Mouse (Mus musculus) natural killer cell, adult 2 months (primary cell): ENCODE data around the gene Cept1.

Experiments used
- DNase-seq, 2 experiments: peaks; one replicate each; pipeline ENCODE4 v3.0.0; 2022; ENCODE audit warnings: low spot score in 2 of 2

Gene Cept1

GRCm38 (mm10) chr3:106495346-106496044 is 52.1 kb downstream of the Cept1 start:
- no peak for DNase-seq

DNA sequence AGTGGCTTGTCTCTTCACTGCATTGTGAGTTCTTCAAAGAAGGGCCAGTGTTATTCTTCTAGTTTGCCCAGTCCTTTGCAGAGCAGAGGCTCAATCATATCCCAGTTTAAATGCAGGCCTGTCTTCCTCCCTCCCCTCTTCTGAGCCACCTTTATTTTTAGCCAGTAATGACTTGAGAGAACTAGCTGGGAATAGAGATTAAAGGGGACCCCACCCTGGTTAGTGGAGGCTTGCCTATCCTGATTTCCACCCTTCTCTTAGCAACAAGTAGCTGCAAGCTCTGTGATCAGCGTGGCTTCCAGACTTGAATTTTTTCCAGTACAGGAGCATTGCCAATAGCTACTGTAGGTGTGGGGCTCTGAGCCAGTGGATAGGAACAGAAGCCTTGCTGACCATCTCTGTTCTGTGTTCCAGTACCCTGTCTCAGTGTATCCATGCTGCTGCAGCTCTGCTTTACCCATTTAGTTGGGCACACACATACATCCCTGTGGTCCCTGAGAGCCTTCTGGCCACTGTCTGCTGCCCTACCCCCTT is 53.1 kb downstream of the Cept1 start:
- no peak for DNase-seq

DNA sequence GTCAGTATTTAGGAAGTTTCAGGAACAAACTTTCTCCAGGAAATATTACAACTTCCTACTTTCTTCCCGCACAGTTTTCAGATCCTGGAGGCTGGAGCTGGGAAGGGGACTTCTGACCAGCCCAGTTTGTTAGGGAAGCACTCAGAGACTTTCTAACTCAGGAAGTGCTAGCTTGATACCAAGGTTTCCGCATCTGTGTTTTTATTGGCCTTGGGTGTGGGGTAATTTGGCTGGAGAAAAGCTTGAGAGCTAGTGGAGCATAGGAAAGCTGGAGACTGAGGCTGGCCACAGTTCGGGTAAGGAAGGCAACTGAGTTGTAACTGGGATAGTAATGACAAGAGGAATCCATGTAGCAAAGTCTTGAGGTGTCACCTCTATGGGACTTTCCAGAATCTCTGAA is 53.7 kb downstream of the Cept1 start:
- DNase-seq, result no peak

GRCm38 (mm10) chr3:106493202-106493601 is 54.4 kb downstream of the Cept1 start:
- DNase-seq, result no peak

DNA sequence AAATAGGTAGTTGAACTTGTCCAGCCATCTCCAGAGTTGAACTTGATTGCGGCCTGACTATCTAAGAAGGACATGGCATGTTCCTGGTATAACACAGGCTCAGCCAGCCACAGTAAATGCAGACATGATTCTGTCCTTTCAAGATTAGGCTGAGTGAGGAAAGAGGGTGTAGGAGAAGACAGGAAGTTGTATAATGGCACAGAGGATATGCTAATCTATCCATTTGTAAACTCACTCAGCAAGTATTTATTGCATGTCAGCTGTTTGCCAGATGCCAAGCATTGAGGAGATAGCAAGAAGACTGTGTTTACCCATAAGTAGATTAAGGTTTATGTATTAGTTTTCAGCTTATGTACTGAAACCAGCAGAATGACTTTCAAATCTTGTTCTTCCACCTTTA is 54.9 kb downstream of the Cept1 start:
- DNase-seq, result no peak

DNA sequence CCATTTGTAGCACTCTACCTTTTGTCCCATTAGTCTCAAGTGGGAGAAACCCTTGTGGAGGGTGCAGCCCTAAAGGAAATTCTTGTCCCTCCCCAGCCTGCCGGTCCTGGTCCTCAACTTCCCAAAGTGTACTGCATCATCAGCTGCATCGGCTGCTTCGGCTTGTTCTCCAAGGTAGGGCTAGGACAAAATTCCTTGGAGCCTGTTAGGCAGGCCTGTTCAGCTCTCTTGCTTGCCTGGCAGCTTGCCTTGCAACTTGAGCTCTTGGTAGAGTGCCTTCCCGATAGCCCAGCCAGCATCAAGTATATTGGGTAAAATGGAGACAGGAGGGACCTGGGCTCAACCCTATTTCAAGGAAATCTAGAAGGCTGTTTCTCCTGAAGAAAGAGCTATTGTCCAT is 57.4 kb downstream of the Cept1 start:
- DNase-seq, result no peak

DNA sequence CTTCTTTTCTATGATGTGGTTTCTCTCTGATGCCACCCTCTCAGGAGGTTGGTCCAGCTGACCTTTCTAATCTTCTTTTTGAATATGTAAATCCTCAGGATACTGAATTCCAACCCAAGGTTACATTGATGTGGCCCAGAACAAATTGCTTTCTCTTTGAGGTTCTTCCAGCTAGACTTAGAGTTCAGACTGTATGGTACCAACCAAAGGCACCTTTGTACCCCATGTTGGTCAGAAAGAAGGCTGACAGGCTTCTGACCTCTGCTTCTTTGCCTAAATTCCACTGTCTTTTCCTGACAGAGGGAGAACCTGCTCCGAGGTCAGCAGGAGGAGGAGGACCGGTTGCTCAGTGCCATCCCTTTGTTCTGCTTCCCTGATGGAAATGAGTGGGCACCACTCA is 60.1 kb downstream of the Cept1 start:
- DNase-seq, result no peak

- DNase-seq, result peak; percentile 37 to 44
Observed at GRCm38 (mm10) chr3:106485810-106486209, 61.8 kb downstream of the Cept1 start.

DNA sequence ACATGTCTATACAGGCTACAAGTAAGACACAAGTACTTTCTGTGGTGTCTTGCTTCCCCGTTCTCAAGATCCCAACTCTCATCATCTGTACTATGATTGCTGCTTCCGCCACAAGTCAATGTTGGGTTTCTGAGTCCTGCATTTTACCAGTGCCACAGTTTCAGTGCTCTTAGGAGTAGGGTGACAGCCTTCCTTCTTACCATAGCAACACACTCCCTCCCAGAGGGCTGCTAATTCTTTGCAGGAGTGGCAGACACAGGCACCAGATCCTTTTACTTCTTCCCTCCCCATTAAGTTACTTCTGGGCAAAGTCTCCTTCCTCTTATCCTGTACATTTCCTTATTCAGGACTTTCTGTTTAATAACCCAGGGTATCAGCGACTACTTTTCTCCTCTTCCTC is 62.7 kb downstream of the Cept1 start:
- DNase-seq, result no peak

GRCm38 (mm10) chr3:106483796-106484405 is 63.7 kb downstream of the Cept1 start:
- DNase-seq, result peak; percentile 66 to 67

DNA sequence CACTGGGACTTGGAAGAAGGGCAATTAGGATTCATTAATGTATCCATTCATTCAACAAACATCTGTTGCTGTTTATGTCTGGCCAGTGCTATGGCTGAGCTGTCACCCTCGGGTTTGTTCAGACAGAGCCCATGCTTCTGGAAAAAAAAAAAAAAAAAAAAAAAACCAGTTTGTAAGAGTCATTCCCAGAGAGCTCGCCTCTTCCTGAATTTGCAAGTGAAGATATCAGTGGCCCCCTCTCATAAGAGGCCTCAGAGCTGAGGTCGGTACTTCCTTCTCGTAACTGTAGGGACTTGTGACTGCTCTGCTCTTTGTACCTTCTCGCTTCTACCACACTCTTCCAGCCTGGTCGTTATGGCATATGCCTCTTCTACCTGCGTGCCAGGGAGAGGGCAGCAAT is 64.3 kb downstream of the Cept1 start:
- DNase-seq, result no peak

DNA sequence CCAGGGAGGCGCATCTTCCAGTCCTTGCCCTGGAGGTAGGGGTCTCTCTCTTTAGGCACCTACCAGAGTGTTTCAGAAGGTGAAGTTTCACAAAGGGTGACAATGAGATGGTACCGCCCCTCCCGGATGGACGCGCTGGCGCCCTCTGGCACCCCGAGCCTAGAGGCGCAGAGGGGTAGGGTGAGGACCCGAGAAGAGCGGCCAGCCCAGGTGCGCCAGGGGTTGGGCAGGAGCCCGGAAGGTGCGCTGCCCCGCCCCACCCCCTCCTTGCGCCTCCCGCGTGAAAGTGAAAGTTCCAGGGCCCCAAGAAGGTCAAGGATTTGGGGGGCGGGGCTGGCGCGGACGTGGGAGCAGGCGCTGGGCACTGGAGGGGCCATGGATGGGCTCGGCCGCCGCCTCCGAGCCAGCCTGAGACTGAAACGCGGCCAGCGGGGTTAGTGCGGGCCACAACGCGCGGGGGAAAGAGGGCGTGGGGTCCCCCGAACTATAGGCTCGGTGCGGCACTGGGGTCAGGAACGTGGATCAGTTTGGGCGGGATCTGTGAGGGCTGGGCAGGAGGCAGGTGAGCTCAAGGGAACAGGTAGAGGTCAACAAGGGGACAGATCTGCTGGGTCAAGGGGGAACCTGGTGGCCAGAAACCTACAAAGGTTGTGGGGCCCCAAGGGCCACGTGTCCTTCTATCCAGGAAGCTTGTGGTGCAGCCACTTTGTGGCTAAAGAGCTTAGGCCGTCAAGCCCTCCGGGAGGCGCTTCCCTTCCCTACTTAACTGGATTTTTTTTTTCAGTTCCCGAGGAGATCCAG is 65.1 kb downstream of the Cept1 start, which contains the start of gene Dennd2d:
TSS of gene Dennd2d (plus strand) at position 125 of the 801 bp plus-strand sequence.
- peak; percentile 49 to 69 for DNase-seq

- DNase-seq, result no peak
Observed at GRCm38 (mm10) chr3:106476863-106477262, 70.7 kb downstream of the Cept1 start.

GRCm38 (mm10) chr3:106474210-106474609 is 73.4 kb downstream of the Cept1 start:
- no peak for DNase-seq

DNA sequence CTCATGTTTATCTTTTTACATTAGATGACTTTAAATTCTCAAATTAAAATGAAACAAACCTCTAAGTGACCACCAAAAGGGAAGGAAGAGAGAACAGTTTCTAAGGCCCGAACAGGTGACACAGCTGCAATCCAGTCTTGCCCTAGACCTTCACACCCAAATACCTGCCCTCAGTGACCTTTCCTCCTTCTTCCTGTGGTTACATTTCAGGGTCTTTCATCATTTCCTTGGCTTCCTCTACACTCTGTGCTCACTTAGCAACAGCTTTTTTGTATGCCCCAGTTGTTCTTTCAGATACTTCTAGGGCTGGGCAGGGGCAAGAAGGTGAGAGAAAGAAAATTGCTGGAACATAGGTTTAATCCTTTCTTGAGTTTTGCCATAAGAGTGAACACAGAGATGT is 82.9 kb downstream of the Cept1 start:
- DNase-seq, result peak in 1 of 2 experiments; percentile 28

DNA sequence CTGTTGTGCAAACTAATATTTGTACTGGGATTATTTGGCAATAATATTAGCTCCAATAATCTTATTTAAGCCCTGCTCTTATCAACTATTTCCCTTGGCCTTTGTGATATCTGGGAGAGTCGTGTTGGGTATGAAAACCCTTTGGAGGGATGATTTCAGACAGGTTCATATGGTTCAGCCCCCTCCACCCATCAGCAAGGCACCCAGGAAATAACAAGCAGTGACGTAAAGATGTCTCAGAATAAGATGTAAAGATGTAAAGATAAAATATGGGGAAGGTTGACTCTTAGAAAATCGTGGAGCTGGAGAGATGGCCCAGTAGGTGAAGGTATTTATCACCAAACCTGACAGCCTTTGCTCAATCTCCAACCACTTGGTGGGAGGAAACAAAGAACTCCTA is 85.1 kb downstream of the Cept1 start:
- DNase-seq, result peak in 1 of 2 experiments; percentile 58

DNA sequence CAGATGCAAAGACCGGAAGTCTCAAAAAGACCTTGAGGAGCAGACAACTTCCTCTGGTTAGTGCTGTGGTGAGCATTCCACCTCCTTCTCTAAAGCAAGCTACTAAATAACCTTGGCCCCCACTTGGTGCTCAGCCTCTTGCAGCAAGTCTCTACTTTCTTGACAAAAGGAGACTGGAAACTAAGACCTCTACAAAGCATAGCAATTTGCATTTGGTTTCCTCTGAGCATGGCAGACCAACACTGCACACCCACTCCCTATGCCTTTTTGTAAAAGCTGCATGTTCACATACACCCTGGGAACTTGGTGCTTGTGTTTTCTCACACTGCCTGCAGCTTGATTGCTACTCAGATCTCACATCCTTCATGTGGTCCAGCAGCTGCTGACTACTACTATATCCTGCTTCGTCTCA is 85.5 kb downstream of the Cept1 start:
- DNase-seq, result peak; percentile 65 to 71

DNA sequence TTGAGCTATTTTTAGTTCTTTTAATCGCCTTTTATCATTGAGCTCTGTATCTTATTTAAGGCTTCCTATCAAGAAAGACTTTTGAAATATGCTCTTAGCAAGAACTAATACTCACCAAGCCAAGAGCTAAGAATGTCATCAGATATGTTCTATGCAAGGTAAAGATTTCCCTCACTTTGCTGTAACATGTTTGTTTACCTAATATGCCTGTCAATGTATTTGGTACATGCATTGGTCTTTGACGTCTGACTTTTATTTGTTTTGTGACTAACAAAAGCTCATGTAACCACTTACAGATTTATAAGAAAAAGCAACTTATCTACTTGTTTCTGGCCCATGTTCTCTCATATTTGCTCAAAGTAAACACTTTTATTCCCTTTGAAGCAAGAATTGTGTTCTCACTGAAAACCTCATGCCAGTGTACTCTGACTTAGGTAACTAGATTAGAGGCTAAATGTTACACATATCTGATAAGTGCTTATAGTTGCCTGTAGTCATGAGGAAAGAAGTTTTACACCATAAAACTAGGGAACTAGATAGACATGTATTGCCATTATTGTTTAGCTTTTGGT is 90.2 kb downstream of the Cept1 start:
- DNase-seq, result no peak

DNA sequence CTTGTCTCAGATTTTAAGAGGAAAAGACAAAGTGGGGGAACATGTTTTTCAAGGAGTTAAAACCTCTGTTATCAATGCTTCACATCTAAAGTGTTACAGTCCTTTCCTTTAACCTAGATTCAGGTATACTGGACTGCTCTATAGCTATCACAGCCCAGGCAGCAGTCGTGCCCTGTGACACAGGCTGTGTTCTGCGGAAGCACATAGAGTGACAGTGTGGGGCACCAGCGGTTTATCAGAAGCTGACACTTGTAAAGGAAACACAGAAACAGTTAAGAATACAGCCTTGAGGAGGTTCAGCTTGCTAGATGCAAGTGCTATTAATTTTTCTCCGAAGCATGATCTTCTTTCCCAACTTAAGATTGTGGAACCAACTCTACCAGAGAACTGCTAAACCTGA is 95.0 kb downstream of the Cept1 start:
- DNase-seq, result peak; percentile 26 to 46
